Comparison of ENCODE assay signal across 12 mouse cellular contexts in the genomic region with DNA sequence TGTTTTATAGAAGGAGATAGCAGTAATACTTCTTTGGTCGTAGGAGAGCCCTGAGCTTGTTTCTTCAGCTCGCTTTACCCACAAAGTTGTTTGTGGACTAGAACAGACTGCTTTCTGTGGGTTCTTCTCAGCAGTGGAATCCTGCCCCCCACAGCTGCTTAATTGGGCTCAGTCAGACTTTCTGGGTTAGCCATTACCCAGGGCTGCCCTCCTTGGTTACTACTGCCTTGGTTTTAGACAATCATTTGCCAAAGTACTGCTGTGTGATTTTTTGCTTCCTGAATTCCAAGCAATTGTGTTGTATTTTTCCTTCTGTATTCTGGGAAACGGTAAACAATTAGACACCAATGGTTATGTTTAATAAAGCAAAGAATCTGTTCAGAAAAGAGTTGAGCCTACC.
DNase-seq lines count a peak whose midpoint lies in the region; ATAC-seq and TF ChIP-seq lines count a peak whose summit lies in the region.
"Had no signal": no experiment of that assay in that cellular context is flagged by ENCODE, and none has a peak within 500 bp of the region (broad histone marks: within the 10 kb centered on the region; RNA-seq: fewer than 3 reads in every experiment).

No protein-coding gene starts in this region.

- no peaks in the 10 kb centered on the region for H3K9me3 ChIP-seq in lung, postnatal 0 days (ENCODE audit: low read length)
- H3K9me3 ChIP-seq in midbrain, embryonic 11.5 days (ENCODE audit: control insufficient read depth, low read length), result no peaks in the 10 kb centered on the region
- H3K9me3 ChIP-seq: midbrain, embryonic 12.5 days had no signal

- H3K4me2 ChIP-seq in lung, postnatal 0 days (replicated peaks; ENCODE audit: low read depth, low read length), result no peak overlapping the region
- H3K4me2 ChIP-seq in midbrain, embryonic 11.5 days, result no peak overlapping the region
- H3K4me2 ChIP-seq: midbrain, embryonic 12.5 days had no signal

- H3K27ac ChIP-seq in lung, postnatal 0 days (ENCODE audit: low read length), result 0 out of 2 replicates have a peak overlapping the region, but pooled peaks have one; percentile 1
- H3K27ac ChIP-seq in midbrain, embryonic 11.5 days (ENCODE audit: low read depth, low read length), result no peak overlapping the region
- H3K27ac ChIP-seq: midbrain, embryonic 12.5 days had no signal

- DNase-seq in lung, postnatal 0 days (ENCODE audit: low spot score), result no peak
- no peak for DNase-seq in lung, postnatal 36 days
- DNase-seq in kidney, adult 8-10 months, result peak; percentile 84 to 87
- DNase-seq in kidney, postnatal 36 days, result peak; percentile 77 to 90
- no peak for DNase-seq in neural tube, embryonic 10.5 days (ENCODE audit: extremely low spot score, low spot score)
- DNase-seq in midbrain, embryonic 11.5 days (ENCODE audit: low spot score, missing footprints), result no peak
- DNase-seq in urinary bladder, postnatal 10 days (ENCODE audit: low spot score), result no peak
- DNase-seq: cerebellum, adult 11-12 months; left cerebral cortex, postnatal 4 days had no signal

- 95% methylated on average over 3 of the region's 3 CpGs for WGBS in lung, postnatal 0 days
- 95% methylated on average over 3 of the region's 3 CpGs for WGBS in midbrain, embryonic 11.5 days

- ATAC-seq in lung, postnatal 0 days, result no peak
- no peak for ATAC-seq in midbrain, embryonic 11.5 days (ENCODE audit: low FRiP score)
- ATAC-seq: forebrain, embryonic 14.5 days had no signal

- no peak for TF ChIP-seq CTCF in lung, postnatal 0 days (IDR thresholded peaks at IDR 0.05)

- H3K9ac ChIP-seq in lung, postnatal 0 days (replicated peaks; ENCODE audit: low read depth), result no peak overlapping the region
- no peak overlapping the region for H3K9ac ChIP-seq in midbrain, embryonic 11.5 days (ENCODE audit: low read length)
- H3K9ac ChIP-seq: midbrain, embryonic 12.5 days had no signal

- no peak overlapping the region for H3K4me3 ChIP-seq in lung, postnatal 0 days (ENCODE audit: low read depth, low read length)
- H3K4me3 ChIP-seq in midbrain, embryonic 11.5 days (ENCODE audit: low read depth, low read length), result no peak overlapping the region
- H3K4me3 ChIP-seq: erythroblast, embryonic 14.5 days; midbrain, embryonic 12.5 days had no signal

- H3K36me3 ChIP-seq in lung, postnatal 0 days (ENCODE audit: insufficient read depth, low read length), result no peaks in the 10 kb centered on the region
- H3K36me3 ChIP-seq in midbrain, embryonic 11.5 days (ENCODE audit: control insufficient read depth, insufficient read depth, low read length), result no peaks in the 10 kb centered on the region
- H3K36me3 ChIP-seq: midbrain, embryonic 12.5 days had no signal

- H3K4me1 ChIP-seq in lung, postnatal 0 days (ENCODE audit: insufficient read depth, low read depth, low read length), result no peaks in the 10 kb centered on the region
- no peaks in the 10 kb centered on the region for H3K4me1 ChIP-seq in midbrain, embryonic 11.5 days (ENCODE audit: control insufficient read depth, insufficient read depth, low read length)
- H3K4me1 ChIP-seq: midbrain, embryonic 12.5 days had no signal

- no peak for TF ChIP-seq EP300 in lung, postnatal 0 days (IDR thresholded peaks at IDR 0.05)

- no peaks in the 10 kb centered on the region for H3K27me3 ChIP-seq in lung, postnatal 0 days (replicated peaks; ENCODE audit: insufficient read depth, low read length)
- H3K27me3 ChIP-seq in midbrain, embryonic 11.5 days (ENCODE audit: control insufficient read depth, insufficient read depth, low read length), result no peaks in the 10 kb centered on the region
- H3K27me3 ChIP-seq: midbrain, embryonic 12.5 days had no signal

Comparison
In these comparisons a context has a peak if more than half of its experiments do, and no peak if none do; other contexts are left out.
1. DNase-seq: peak in kidney, adult 8-10 months (2 of 2) and kidney, postnatal 36 days (2 of 2); none in lung, postnatal 0 days (single experiment), lung, postnatal 36 days (single experiment), neural tube, embryonic 10.5 days (single experiment), midbrain, embryonic 11.5 days (single experiment) and urinary bladder, postnatal 10 days (single experiment).